Mouse (Mus musculus): ENCODE results near the gene Slc36a4. TPM values are rescaled to one million over a fixed set of nuclear protein-coding genes. Genes with fewer than 3 reads are reported as not detected.

Gene Slc36a4
- 26.2 and 26.6 TPM in 2 replicates for polyA plus RNA-seq (2015; fragmentation: Nextera tagmentation; extraction: Ambion mirVana)

DNA sequence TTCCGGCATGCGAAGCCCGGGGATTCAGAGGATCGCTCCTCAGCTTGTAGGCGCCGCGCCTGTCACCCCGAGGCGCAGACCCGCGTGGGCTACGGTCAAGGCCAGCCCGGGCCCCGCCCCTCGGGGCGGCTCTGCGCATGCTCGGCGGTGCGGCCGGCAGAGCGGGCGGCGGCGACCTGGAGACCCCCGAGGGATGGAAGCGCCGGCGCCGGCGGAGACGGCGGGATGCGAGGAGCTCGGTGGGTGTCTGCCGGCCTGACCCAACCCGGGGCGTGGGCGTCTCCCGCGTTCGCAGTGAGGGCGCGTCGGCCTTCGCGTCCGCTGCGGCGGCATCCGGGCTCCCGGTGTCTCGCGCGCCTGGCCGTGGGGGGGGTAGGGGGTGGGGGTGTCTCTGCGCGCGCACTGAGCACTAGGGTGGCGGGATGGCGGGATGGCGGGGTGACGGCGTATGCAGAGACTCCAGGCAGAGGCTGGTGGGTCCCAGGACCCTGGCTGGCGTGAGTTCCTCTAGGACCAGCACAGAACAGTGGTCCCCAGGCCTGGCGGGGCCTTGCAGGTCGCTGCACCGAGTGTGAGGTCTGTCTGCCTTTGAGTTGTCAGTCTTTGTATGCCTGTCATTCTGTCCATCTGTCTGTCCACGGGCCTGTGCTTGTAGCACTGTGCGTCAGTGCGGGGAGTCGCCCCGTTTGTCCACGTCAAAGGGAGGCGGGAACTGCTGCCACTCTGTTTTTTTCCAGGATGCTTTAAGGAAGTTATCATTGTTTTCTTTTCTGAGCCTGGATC is at the start of gene Slc36a4:
Gene Slc36a4, plus strand, starts transcription at position 140 of the 783 bp plus-strand sequence.

Other genes starting within 250 kb of the Slc36a4 start
- 0.78 and 1.4 TPM in 2 replicates for gene Smco4, start 216.3 kb upstream of the Slc36a4 start, polyA plus RNA-seq (2015; fragmentation: Nextera tagmentation; extraction: Ambion mirVana)
- 0.50 and 1.0 TPM in 2 replicates for gene Deup1, start 81.8 kb upstream of the Slc36a4 start, polyA plus RNA-seq (2015; fragmentation: Nextera tagmentation; extraction: Ambion mirVana)
- not detected in 2 replicates for gene Mtnr1b, start 164.8 kb downstream of the Slc36a4 start, polyA plus RNA-seq (2015; fragmentation: Nextera tagmentation; extraction: Ambion mirVana)